Mouse (Mus musculus) layer of hippocampus, adult 9-10 months (tissue): Measurements from ENCODE around the gene Baz1a.
"Not testable (repeated sequence)": the region's sequence is repeated elsewhere in the genome, so short reads cannot be mapped to it uniquely, and the experiment has no call there.

Experiments
- DNase-seq: peaks from one replicate; pipeline ENCODE4 v3.0.0; 2022; ENCODE audit warnings: low spot score

Gene Baz1a

GRCm38 (mm10) chr12:55007361-55008008, 6.7 kb downstream of the Baz1a start:
- DNase-seq = no peak

GRCm38 (mm10) chr12:55006071-55006470, 8.1 kb downstream of the Baz1a start:
- no peak for DNase-seq

GRCm38 (mm10) chr12:55004396-55004795, 9.8 kb downstream of the Baz1a start:
- DNase-seq = no peak

- no peak for DNase-seq
These were observed 10.3 kb downstream of the Baz1a start for GRCm38 (mm10) chr12:55003843-55004242.

- DNase-seq = not testable (repeated sequence)
These were observed 11.6 kb downstream of the Baz1a start for GRCm38 (mm10) chr12:55002532-55002931.

GRCm38 (mm10) chr12:54999016-54999690, 15.0 kb downstream of the Baz1a start:
- DNase-seq = no peak

- DNase-seq = no peak
These were observed 15.7 kb downstream of the Baz1a start for GRCm38 (mm10) chr12:54998411-54998810.

GRCm38 (mm10) chr12:54996979-54997474, 17.1 kb downstream of the Baz1a start:
- DNase-seq = no peak

GRCm38 (mm10) chr12:54995965-54996364, 18.2 kb downstream of the Baz1a start:
- DNase-seq = no peak

- DNase-seq = no peak
These were observed 19.7 kb downstream of the Baz1a start for GRCm38 (mm10) chr12:54994418-54994817.

- DNase-seq = no peak
These were observed 20.1 kb downstream of the Baz1a start for GRCm38 (mm10) chr12:54994068-54994386.

- DNase-seq = no peak
These were observed 20.7 kb downstream of the Baz1a start for GRCm38 (mm10) chr12:54993246-54994067.

- DNase-seq = no peak
These were observed 21.3 kb downstream of the Baz1a start for GRCm38 (mm10) chr12:54992814-54993213.

GRCm38 (mm10) chr12:54988323-54988850, 25.8 kb downstream of the Baz1a start:
- no peak for DNase-seq

- no peak for DNase-seq
These were observed 27.0 kb downstream of the Baz1a start for GRCm38 (mm10) chr12:54987156-54987555.

- DNase-seq = no peak
These were observed 28.0 kb downstream of the Baz1a start, which contains the start of gene Gm20403 for GRCm38 (mm10) chr12:54986052-54986717. Gene Gm20403, minus strand, starts transcription at chr12:54986529.

- no peak for DNase-seq
These were observed 28.7 kb downstream of the Baz1a start for GRCm38 (mm10) chr12:54985257-54986051.

GRCm38 (mm10) chr12:54984701-54985256, 29.4 kb downstream of the Baz1a start:
- DNase-seq = no peak

GRCm38 (mm10) chr12:54982935-54983715, 31.0 kb downstream of the Baz1a start:
- DNase-seq = no peak

- no peak for DNase-seq
These were observed 32.2 kb downstream of the Baz1a start for GRCm38 (mm10) chr12:54981962-54982361.
